7 mouse cellular contexts compared by ENCODE assay signal in genomic region chr19:44135960-44136485, GRCm38 (mm10). TPM values are rescaled to one million over a fixed set of nuclear protein-coding genes. Genes with fewer than 3 reads are reported as not detected.
DNase-seq lines count a peak whose midpoint lies in the region; ATAC-seq lines count a peak whose summit lies in the region.

No protein-coding gene starts in this region.

- H3K4me2 ChIP-seq in neural tube, embryonic 11.5 days (ENCODE audit: low read depth) = peak overlapping the region; percentile 52
- H3K4me2 ChIP-seq in forebrain, embryonic 13.5 days = peak overlapping the region; percentile 60
- peak overlapping the region; percentile 50 for H3K4me2 ChIP-seq in limb, embryonic 15.5 days

- H3K4me1 ChIP-seq in neural tube, embryonic 11.5 days (ENCODE audit: control insufficient read depth, insufficient read depth, low read length) = peaks cover 6% of the 10 kb centered on the region; the same call in 1 of the 2 replicates
- peaks cover 9% of the 10 kb centered on the region for H3K4me1 ChIP-seq in forebrain, embryonic 13.5 days
- peaks cover 10% of the 10 kb centered on the region for H3K4me1 ChIP-seq in limb, embryonic 15.5 days

- H3K27me3 ChIP-seq in neural tube, embryonic 11.5 days (ENCODE audit: control insufficient read depth, insufficient read depth, low read length) = no peaks in the 10 kb centered on the region
- no peaks in the 10 kb centered on the region for H3K27me3 ChIP-seq in forebrain, embryonic 13.5 days
- H3K27me3 ChIP-seq in limb, embryonic 15.5 days = no peaks in the 10 kb centered on the region

- no peak overlapping the region; the same call in 1 of the 2 replicates for H3K9ac ChIP-seq in neural tube, embryonic 11.5 days (ENCODE audit: low read length)
- peak overlapping the region; percentile 54; the same call in 1 of the 2 replicates for H3K9ac ChIP-seq in forebrain, embryonic 13.5 days
- H3K9ac ChIP-seq in limb, embryonic 15.5 days = no peak overlapping the region

- peaks cover 7% of the 10 kb centered on the region; the same call in 1 of the 2 replicates for H3K36me3 ChIP-seq in neural tube, embryonic 11.5 days (ENCODE audit: control insufficient read depth, insufficient read depth, low read length)
- peaks cover 37% of the 10 kb centered on the region for H3K36me3 ChIP-seq in forebrain, embryonic 13.5 days (ENCODE audit: poor library complexity, severe bottlenecking)
- peaks cover 39% of the 10 kb centered on the region for H3K36me3 ChIP-seq in limb, embryonic 15.5 days

- peak; percentile 16; the same call in 1 of the 2 replicates for ATAC-seq in neural tube, embryonic 11.5 days (ENCODE audit: insufficient read depth, low FRiP score, low TSS enrichment)
- peak; percentile 34; the same call in 1 of the 2 replicates for ATAC-seq in forebrain, embryonic 13.5 days
- ATAC-seq in limb, embryonic 15.5 days (ENCODE audit: insufficient number of reproducible peaks, low FRiP score, low TSS enrichment, low read depth) = no peak
- ATAC-seq in erythroid progenitor cell, adult 5-6 weeks (replicated peaks; ENCODE audit: low FRiP score, poor library complexity, severe bottlenecking) = no peak

- DNase-seq in neural tube, embryonic 11.5 days (ENCODE audit: low spot score) = no peak
- DNase-seq in neural tube, embryonic 10.5 days (ENCODE audit: extremely low spot score, low spot score) = no peak
- no peak for DNase-seq in ovary, adult 18-20 months (ENCODE audit: low spot score)
- no peak for DNase-seq in frontal cortex, adult 2 months (ENCODE audit: extremely low spot score in 1 of 2, low spot score in 1 of 2)

- H3K9me3 ChIP-seq in neural tube, embryonic 11.5 days (ENCODE audit: control insufficient read depth, low read length) = no peaks in the 10 kb centered on the region
- no peaks in the 10 kb centered on the region for H3K9me3 ChIP-seq in forebrain, embryonic 13.5 days (replicated peaks)
- no peaks in the 10 kb centered on the region for H3K9me3 ChIP-seq in limb, embryonic 15.5 days

- no peak overlapping the region for H3K27ac ChIP-seq in neural tube, embryonic 11.5 days (ENCODE audit: low read depth, low read length)
- H3K27ac ChIP-seq in forebrain, embryonic 13.5 days = no peak overlapping the region
- peak overlapping the region; percentile 27; the same call in 1 of the 2 replicates for H3K27ac ChIP-seq in limb, embryonic 15.5 days

- 27% methylated on average over 7 of the region's 7 CpGs for WGBS in neural tube, embryonic 11.5 days
- WGBS in forebrain, embryonic 13.5 days = 26% methylated on average over 7 of the region's 7 CpGs
- WGBS in limb, embryonic 15.5 days = 24% methylated on average over 7 of the region's 7 CpGs

- peak overlapping the region; percentile 75 for H3K4me3 ChIP-seq in neural tube, embryonic 11.5 days (ENCODE audit: low read depth, low read length)
- peak overlapping the region; percentile 85 for H3K4me3 ChIP-seq in forebrain, embryonic 13.5 days
- H3K4me3 ChIP-seq in limb, embryonic 15.5 days = peak overlapping the region; percentile 69

RNA-seq across cellular contexts. Expression of gene Cwf19l1, which starts 0.3 kb away (rescaled TPM):
- polyA plus RNA-seq in neural tube, embryonic 11.5 days (2014; fragmentation: Nextera tagmentation; extraction: Ambion mirVana) = 36.5 and 38.6 TPM in 2 replicates
- polyA plus RNA-seq in forebrain, embryonic 13.5 days (2015; fragmentation: Nextera tagmentation; extraction: Ambion mirVana) = 37.1 and 39.4 TPM in 2 replicates
- polyA plus RNA-seq in limb, embryonic 15.5 days (2015; fragmentation: Nextera tagmentation; extraction: Ambion mirVana) = 26.7 and 28.1 TPM in 2 replicates
- 5.4 and 23.1 TPM in 2 replicates for total RNA-seq in erythroid progenitor cell, adult 5-6 weeks (2015; ENCODE audit: low replicate concordance)
- 4.1 and 8.6 TPM in 2 replicates for total RNA-seq in erythroid progenitor cell, adult 5-6 weeks (2017; ENCODE audit: low replicate concordance)
- polyA plus RNA-seq in frontal cortex, adult 2 months (2012; rRNA removed) = 22.5 and 24.6 TPM in 2 replicates

RNA-seq across cellular contexts. Expression of gene Bloc1s2, which starts 10.2 kb away (rescaled TPM):
- polyA plus RNA-seq in neural tube, embryonic 11.5 days (2014; fragmentation: Nextera tagmentation; extraction: Ambion mirVana) = 115 and 118 TPM in 2 replicates
- 130 and 141 TPM in 2 replicates for polyA plus RNA-seq in forebrain, embryonic 13.5 days (2015; fragmentation: Nextera tagmentation; extraction: Ambion mirVana)
- polyA plus RNA-seq in limb, embryonic 15.5 days (2015; fragmentation: Nextera tagmentation; extraction: Ambion mirVana) = 80.0 and 82.2 TPM in 2 replicates
- total RNA-seq in erythroid progenitor cell, adult 5-6 weeks (2015; ENCODE audit: low replicate concordance) = 32.1 and 50.7 TPM in 2 replicates
- 8.8 and 13.7 TPM in 2 replicates for total RNA-seq in erythroid progenitor cell, adult 5-6 weeks (2017; ENCODE audit: low replicate concordance)
- 77.2 and 82.6 TPM in 2 replicates for polyA plus RNA-seq in frontal cortex, adult 2 months (2012; rRNA removed)

RNA-seq across cellular contexts. Expression of gene Chuk, which starts 28.7 kb away (rescaled TPM):
- polyA plus RNA-seq in neural tube, embryonic 11.5 days (2014; fragmentation: Nextera tagmentation; extraction: Ambion mirVana) = 48.0 and 50.4 TPM in 2 replicates
- 61.7 and 63.3 TPM in 2 replicates for polyA plus RNA-seq in forebrain, embryonic 13.5 days (2015; fragmentation: Nextera tagmentation; extraction: Ambion mirVana)
- polyA plus RNA-seq in limb, embryonic 15.5 days (2015; fragmentation: Nextera tagmentation; extraction: Ambion mirVana) = 31.8 and 35.1 TPM in 2 replicates
- total RNA-seq in erythroid progenitor cell, adult 5-6 weeks (2015; ENCODE audit: low replicate concordance) = 37.1 and 52.8 TPM in 2 replicates
- total RNA-seq in erythroid progenitor cell, adult 5-6 weeks (2017; ENCODE audit: low replicate concordance) = 64.1 and 90.7 TPM in 2 replicates
- polyA plus RNA-seq in frontal cortex, adult 2 months (2012; rRNA removed) = 102 and 117 TPM in 2 replicates

RNA-seq across cellular contexts. Expression of gene Pkd2l1, which starts 56.2 kb away (rescaled TPM):
- polyA plus RNA-seq in neural tube, embryonic 11.5 days (2014; fragmentation: Nextera tagmentation; extraction: Ambion mirVana) = 1.2 and 1.3 TPM in 2 replicates
- polyA plus RNA-seq in forebrain, embryonic 13.5 days (2015; fragmentation: Nextera tagmentation; extraction: Ambion mirVana) = 0.11 and 0.17 TPM in 2 replicates
- polyA plus RNA-seq in limb, embryonic 15.5 days (2015; fragmentation: Nextera tagmentation; extraction: Ambion mirVana) = not detected in 2 replicates
- total RNA-seq in erythroid progenitor cell, adult 5-6 weeks (2015; ENCODE audit: low replicate concordance) = not detected in 2 replicates
- not detected in 2 replicates for total RNA-seq in erythroid progenitor cell, adult 5-6 weeks (2017; ENCODE audit: low replicate concordance)
- 0.80 and 0.97 TPM in 2 replicates for polyA plus RNA-seq in frontal cortex, adult 2 months (2012; rRNA removed)

Comparison
In these comparisons a context has a peak if more than half of its experiments do, and no peak if none do; other contexts are left out.
1. ATAC-seq: peak in neural tube, embryonic 11.5 days (single experiment) and forebrain, embryonic 13.5 days (single experiment); none in limb, embryonic 15.5 days (single experiment) and erythroid progenitor cell, adult 5-6 weeks (single experiment).
2. Peak in every context shown above with its lines, with median percentiles within 50 percentile points of each other: H3K4me2 ChIP-seq and H3K4me3 ChIP-seq.